Mouse (Mus musculus) embryonic stem cell, embryonic (primary cell): Measurements from ENCODE around the gene Cbx4.

Experiments used
- CTCF ChIA-PET, 4 experiments: fragments of 300-600 bp in 2 of 4; fragments of 350-600 bp in 2 of 4; sonication (Branson Sonifier 250); formaldehyde crosslinking; loops; one replicate each; lab custom pipeline; 2022; ENCODE audit warnings: inconsistent platforms in 2 of 4; lab: Charles Lee
- POLR2A ChIA-PET, 4 experiments: fragments of 300-600 bp in 2 of 4; fragments of 350-600 bp in 2 of 4; sonication (Branson Sonifier 250); formaldehyde crosslinking; loops; one replicate each; lab custom pipeline; 2022; ENCODE audit warnings: antibody characterized with exemption in 4 of 4, inconsistent platforms in 1 of 4; lab: Charles Lee

Cbx4 gene

DNA sequence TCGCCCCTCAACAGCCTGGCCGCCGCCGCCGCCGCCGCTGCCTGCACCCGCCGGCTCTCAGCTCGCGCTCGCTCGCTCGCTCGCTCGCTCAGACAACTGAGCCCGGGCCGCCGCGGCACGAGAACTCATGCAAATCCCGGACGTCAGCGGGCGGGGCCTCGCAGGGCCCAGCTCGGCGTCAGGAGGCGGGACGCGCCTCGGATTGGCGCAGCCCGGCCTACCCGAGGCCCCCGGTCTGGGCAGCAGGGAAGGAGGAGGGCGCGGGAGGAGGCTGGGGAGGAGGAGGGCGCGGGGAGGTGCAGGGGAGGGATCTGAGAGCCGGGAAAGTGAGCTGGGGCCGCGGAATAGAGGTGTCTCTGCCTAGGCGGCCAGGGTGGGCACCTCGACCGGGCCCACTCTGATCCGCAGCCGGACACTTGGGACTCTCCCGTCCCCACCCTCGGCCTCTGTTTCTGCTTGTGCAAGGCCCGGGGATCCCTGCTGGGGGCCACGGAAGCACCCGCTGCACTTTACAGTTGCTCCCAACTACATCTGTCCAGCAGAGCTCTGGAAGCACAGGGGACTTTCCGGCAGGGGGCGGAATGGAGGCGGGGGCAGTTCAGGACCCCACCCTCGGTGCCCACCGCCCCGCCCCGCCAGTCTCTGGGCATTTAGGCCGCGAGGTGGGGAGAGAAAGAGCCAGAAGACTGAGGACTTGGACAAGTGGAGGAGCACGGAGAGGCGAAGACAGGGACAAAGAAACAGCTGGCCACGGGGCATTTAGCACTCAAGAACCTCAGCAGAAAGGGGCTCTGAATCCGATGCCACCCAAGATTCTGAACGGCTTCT, at the start of gene Cbx4:
Gene Cbx4, minus strand, starts transcription at position 78 of the 828 bp plus-strand sequence.
- POLR2A ChIA-PET = interaction anchor here (0.6 to 10.0 kb wide), 56 partner anchors 12 to 1153 kb away, joined by 3 to 100 read pairs (median 4); partner anchors contain the start of genes Cbx8 (in 2 of the 4), Baiap2 (in 1 of the 4) and Usp36 (in 1 of the 4)

DNA sequence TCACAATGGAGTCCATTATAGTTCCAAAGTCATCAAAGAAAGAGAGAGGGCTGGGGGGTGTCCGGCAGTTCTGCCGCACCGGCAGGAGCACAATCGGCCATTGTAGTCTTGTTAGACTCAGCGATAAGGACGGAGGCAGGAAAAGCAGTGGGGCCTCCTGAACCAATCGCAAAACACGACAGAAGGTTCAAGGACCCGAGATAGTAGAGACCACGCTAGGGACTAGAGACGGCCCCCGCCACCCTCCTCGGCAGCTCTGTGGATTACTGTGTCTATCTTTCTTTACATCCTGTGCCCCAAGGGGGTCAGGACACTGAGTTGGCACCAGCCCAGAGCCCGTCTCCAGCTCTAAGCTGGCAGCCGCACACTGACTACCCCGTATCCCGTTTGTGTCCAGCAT, 48.6 kb upstream of the Cbx4 start:
- CTCF ChIA-PET = interaction anchor here in 1 of 4 experiments (0.7 kb wide), 1 partner anchor 707 kb away, joined by 3 read pairs; no protein-coding TSS in a partner anchor

More for the DNA sequence above, at the start of gene Cbx4:
- CTCF ChIA-PET = interaction anchor here (0.6 to 2.7 kb wide), 33 partner anchors 10 to 1065 kb away, joined by 3 to 15 read pairs (median 4); partner anchors contain the start of gene Slc38a10 (in 1 of the 4)

DNA sequence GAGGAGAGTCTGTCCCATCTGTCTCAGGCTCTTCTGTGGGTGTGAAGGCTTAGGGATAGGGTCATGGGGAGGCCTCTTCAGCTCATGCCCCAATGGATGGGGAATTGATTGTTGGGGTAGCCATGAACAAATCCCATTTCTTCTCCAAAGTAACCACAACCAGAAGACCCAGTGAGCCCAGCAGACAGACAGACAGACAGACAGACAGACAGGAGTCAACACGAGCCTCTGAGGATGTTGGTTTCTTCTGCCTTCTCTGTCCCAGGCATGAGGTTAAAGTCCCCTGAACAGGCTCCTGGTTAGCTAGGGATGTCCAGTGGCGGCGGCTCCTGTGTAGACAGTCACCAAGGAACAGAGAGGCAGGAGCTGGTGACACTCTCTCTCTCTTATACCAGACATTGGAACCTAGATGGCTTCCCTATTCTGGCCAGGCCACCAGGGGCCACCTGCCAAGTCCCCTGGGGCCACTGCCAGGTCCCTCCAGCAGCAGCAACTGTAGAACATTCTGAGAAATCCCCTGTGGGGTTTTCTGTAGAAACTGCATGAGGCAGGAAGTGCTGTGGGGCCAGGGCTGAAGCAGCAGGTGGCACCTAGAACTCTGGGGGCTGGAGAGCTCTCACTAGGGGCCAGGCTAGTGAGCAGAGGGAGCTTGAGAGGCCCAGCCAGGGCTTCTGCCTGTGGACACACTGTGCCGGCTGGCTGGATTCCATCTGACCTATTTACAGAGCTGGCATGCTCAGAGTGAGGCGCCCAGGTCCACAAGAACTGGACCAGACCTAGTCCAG, 47.6 kb upstream of the Cbx4 start:
- ChIA-PET POLR2A (interaction anchor here in 2 of 4 experiments (0.6 to 1.1 kb wide), 2 partner anchors 31 to 146 kb away, joined by 3 to 5 read pairs; no protein-coding TSS in a partner anchor), CTCF (interaction anchor here in 2 of 4 experiments (0.7 kb wide), 2 partner anchors 708 to 1209 kb away, joined by 3 read pairs; no protein-coding TSS in a partner anchor)

More for the DNA sequence above, 48.6 kb upstream of the Cbx4 start:
- POLR2A ChIA-PET = interaction anchor here in 1 of 4 experiments (1.1 kb wide), 1 partner anchor 32 kb away, joined by 3 read pairs; no protein-coding TSS in a partner anchor

DNA sequence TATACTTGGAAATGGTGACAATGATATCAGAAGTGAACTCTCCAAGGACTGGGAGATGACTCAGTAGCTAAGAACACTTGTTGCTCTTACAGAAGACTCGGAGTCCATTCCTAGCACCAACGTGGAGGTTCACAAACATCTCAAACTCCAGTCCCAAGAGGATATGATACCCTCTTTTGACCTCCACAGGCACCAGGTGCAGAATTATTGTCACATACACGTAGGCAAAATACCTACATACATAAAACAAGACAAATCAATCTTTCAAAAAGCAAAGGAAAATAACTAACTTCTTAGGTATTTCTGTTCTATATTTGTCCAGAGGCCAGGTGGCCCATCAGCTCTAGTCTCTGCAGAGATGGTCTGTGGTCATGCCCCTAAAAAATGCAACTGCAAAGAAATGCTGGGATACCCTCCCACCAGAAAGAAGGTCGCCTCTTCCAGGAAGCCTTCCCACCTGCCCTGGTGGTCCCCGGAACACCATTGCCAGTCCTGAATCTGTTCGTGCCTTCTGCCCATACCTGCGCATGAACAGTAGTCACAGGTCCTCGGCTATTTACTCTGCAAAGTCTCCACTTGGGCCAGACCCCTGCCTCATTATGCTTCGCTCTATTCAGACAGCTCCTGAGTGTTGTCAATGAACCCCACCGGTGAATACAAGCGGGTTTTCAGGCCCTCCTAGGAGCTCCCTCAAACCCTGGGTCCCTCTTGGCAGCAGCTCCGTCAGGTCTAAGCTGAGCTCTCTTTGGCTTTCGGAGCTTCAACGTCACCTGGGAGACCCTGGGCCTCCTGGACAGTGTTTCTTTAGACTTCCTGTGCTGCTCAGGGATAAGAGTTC, 46.4 kb upstream of the Cbx4 start:
- CTCF ChIA-PET = interaction anchor here in 1 of 4 experiments (0.6 to 0.9 kb wide), 2 partner anchors 9 to 25 kb away, joined by 3 read pairs; no protein-coding TSS in a partner anchor
- POLR2A ChIA-PET = interaction anchor here in 2 of 4 experiments (0.6 to 1.3 kb wide), 3 partner anchors 25 to 817 kb away, joined by 3 to 5 read pairs (median 4); no protein-coding TSS in a partner anchor

DNA sequence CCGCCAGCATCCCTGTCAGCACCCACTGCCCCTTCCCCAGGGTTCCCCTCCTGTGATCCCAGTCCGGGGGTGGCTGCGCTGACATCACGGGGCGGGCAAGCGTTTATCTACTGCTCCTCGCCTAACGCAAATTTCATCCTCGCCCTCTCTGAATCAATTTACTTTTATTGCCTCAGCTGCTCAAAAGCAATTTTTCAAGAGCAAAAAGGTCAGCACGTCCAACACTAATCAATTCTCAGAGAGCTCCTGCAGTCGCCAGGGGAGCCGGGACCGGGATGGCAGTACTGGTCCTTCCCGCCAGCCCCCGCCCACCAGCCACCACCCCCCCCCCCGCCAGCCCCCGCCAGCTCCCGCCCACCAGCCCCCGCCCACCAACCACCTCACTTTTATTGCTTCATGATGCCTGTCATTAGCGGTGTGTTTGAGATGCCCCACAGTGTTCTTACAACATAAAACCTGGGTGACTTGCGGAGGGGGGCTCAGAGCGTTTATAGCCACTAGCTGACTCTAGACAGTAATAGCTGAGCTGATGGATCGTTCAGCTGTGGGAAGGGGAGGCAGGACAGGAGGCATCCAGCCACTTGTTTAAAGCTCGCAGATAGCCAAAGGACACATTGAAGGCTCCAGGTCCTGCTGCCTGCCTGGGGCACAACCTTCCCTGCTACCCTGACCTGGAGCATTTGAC, 44.2 kb upstream of the Cbx4 start:
- ChIA-PET CTCF (interaction anchor here in 3 of 4 experiments (0.6 to 1.6 kb wide), 7 partner anchors 10 to 169 kb away, joined by 3 to 5 read pairs (median 4); no protein-coding TSS in a partner anchor), POLR2A (interaction anchor here in 2 of 4 experiments (0.6 to 1.8 kb wide), 5 partner anchors 10 to 597 kb away, joined by 3 to 7 read pairs (median 3); no protein-coding TSS in a partner anchor)

DNA sequence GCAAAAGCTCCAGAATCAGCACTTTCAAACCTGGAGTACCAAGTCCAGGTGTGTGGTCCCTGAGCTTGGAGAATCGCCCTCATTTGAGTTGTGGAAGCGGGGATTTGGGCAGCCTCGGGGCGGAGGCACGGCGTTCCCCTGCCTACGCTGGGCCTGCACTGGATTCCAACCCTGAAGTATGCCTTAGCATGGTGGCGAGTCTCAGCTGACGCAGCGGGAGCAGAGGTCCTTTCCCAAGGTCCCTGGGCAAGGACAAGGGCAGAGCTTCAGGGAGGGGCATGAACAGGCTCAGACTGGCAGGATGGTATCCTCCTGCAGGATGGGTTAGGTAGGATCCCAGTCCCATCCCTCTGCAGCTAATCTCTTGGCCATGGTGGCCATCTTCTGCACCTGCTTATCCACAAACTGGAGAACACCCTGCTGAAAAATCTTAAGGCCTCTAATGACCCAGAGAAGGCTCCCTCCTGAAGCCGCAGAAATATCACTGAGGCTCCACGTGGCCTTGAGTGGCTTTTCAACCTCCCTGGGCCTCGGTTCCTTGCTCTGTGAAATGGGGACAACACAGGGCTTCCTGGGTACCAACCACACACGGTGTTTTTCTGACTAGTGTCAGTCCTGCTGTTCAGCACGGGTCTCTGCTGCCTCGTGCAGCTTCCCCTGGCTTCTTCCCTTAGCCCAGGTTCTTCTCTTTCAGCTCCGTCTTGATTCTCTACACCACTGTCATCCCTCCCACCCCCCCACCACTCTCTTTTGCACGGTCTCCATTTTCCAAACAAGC, 43.4 kb upstream of the Cbx4 start:
- ChIA-PET POLR2A (interaction anchor here in 3 of 4 experiments (0.6 to 1.8 kb wide), 15 partner anchors 11 to 792 kb away, joined by 3 to 7 read pairs (median 3); no protein-coding TSS in a partner anchor), CTCF (interaction anchor here in 3 of 4 experiments (0.7 to 2.2 kb wide), 11 partner anchors 12 to 169 kb away, joined by 3 to 5 read pairs (median 4); no protein-coding TSS in a partner anchor)

DNA sequence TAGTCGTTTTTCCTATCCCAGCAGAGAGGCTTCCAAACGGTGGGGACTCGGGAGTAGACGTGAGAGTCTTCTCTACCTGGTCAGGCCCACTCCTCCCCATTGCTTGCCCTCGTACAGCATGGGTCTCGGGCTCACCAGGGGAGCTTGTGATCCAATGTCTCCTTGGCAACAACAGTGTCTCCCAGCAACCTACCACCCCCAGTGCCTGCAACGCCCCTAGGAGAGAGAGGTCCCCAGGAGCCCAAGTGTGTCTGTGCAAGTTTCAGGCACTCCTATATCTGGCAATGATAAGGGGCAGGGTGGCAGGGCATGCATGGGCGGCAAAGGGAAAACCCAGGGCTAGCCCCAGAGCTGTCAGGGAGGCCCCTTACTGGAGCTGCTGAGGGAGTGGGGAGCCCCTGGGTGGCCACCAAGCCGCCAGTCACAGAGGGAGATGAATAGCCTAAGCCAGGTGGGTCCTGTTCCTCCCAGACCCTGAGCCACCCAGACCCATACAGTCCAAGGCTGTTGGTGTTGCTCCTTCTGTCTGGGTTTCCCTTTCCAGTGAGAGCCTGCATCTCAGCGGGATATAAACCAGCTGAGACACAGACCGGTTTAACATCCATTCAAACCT, 42.8 kb upstream of the Cbx4 start:
- ChIA-PET CTCF (interaction anchor here in 3 of 4 experiments (0.7 to 2.2 kb wide), 9 partner anchors 17 to 120 kb away, joined by 3 to 5 read pairs (median 4); no protein-coding TSS in a partner anchor), POLR2A (interaction anchor here in 3 of 4 experiments (0.7 to 1.6 kb wide), 12 partner anchors 15 to 111 kb away, joined by 3 to 4 read pairs (median 3); no protein-coding TSS in a partner anchor)

DNA sequence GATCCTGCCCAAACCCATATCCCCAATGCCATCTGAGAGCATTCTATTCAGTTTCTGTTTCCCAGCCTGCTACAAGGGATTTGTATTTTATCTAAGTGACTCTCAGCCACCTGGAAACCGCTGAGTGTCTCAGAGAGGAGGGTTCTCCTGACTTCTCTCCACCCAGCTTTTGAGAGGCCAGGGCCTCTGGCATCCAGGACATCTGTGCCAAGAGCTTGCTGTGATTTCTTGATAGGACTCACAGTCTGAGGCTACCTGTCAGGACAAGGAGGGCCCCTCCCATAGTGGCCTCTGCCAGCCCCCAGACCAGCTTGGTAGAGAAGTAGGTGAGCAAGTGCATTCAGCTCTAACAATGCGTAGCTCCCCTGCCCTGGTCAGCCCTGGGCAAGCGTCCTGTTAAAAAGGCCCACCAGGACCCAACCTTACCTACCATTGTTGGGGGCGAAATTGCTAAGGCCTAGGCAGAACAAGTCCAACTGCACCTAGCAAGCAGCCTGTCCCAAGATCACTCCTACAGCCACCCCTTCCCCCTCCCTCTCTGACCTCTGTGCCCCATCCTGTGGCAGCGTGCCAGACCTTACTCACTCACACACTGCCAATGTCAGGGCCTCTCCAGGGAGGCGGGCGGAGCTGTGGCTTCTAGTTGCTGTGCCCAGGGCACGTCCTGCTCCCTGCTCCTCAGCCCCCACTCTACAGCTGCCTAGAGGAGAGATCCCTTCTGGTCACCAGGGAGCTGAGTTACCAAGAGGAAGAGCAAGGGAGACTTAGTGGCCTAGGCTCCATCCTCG, 41.9 kb upstream of the Cbx4 start:
- CTCF ChIA-PET = interaction anchor here in 3 of 4 experiments (1.0 to 2.2 kb wide), 5 partner anchors 16 to 73 kb away, joined by 3 to 5 read pairs (median 4); no protein-coding TSS in a partner anchor

DNA sequence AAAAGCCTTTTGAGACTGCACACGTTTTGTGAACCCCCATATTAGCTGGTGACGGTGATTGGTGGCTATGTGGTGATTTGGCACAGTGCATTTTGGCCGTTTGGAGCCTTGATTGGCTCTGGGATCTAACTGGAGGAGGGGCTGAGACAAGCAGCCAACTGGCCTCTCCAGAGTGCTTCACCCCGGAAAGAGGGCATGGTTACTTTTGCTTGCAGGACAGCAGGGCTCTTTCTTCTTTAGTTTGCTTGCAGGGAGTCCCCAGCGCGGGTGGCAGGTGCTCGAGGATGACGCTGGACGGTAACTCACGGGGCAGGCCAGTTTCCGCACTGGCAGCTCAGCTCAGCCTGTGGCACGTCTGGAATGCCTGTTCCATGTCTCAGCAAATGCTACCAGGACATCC, 41.1 kb upstream of the Cbx4 start:
- ChIA-PET CTCF (interaction anchor here in 2 of 4 experiments (1.4 to 2.2 kb wide), 3 partner anchors 15 to 64 kb away, joined by 3 to 5 read pairs (median 4); no protein-coding TSS in a partner anchor), POLR2A (interaction anchor here in 1 of 4 experiments (1.1 kb wide), 1 partner anchor 31 kb away, joined by 3 read pairs; no protein-coding TSS in a partner anchor)

More for the DNA sequence above, 41.9 kb upstream of the Cbx4 start:
- POLR2A ChIA-PET = interaction anchor here in 3 of 4 experiments (0.8 to 1.6 kb wide), 4 partner anchors 18 to 56 kb away, joined by 3 to 4 read pairs (median 3); no protein-coding TSS in a partner anchor

DNA sequence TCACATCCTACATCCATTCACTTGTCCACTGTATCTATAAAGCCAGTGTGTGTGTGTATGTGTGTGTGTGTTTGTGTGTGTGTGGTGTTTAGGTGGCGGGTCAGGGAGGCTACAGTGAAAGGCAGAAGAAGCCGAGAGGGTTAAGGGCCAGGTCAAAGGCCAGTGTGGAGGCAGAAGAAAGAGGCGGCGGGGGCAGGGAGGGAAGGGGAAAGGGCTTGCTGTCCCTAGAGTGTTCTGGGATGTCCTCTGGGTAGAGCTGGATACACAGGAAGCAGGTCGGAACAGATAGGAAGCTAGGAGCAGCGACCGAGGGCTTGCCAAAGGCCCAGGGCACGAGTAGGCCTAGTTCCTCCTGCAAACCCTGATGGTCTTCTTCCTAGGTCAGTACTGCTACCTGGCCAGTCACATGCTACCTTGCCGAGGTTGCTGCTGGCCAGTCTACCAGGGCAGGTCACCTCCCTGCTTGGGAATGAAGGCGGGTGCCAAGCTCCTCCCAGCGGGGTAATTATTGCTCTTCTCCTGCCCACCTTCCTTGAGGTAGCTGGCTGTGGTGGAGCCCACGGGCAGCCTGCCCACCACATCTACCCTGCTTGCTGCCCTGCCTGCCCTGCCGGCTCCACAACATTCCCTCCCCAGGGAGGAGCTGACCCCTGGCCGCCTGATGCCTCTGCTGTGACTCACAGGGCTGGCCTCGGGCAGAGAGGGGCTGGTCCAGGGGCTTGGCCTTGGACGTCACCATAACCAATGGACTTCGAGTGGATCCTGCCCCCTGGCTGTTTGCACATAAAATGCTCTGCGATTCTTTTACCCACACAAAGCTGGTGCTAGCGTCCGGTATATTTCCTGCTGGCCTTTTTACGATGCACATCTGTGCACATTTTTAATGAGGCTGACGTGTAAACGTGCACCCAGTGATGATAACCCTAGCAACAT, 40.2 kb upstream of the Cbx4 start:
- ChIA-PET CTCF (no interaction called here), POLR2A (interaction anchor here in 1 of 4 experiments (1.1 kb wide), 1 partner anchor 32 kb away, joined by 3 read pairs; no protein-coding TSS in a partner anchor)

DNA sequence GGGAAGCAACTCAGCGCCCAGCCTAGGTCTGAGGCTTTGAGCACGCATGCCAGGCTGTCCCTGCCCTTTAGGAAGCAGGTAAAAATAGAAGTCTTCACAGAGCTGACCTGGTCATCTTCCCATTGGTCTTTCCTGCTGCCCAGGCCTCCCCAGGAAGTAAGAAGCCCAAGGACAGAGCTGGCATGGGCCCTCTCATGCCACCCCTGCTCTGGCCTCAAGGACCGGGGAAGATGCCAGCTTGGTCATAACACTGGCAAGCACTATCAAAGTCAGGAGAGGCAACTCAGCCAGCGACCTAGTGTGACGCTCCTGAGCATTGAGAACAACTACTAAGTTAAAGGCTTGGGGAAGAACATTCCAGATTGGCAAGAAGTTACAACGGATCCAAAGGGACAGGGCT, 38.5 kb upstream of the Cbx4 start:
- CTCF ChIA-PET = no interaction called here
- POLR2A ChIA-PET = interaction anchor here in 1 of 4 experiments (0.5 kb wide), 1 partner anchor 279 kb away, joined by 3 read pairs; no protein-coding TSS in a partner anchor

DNA sequence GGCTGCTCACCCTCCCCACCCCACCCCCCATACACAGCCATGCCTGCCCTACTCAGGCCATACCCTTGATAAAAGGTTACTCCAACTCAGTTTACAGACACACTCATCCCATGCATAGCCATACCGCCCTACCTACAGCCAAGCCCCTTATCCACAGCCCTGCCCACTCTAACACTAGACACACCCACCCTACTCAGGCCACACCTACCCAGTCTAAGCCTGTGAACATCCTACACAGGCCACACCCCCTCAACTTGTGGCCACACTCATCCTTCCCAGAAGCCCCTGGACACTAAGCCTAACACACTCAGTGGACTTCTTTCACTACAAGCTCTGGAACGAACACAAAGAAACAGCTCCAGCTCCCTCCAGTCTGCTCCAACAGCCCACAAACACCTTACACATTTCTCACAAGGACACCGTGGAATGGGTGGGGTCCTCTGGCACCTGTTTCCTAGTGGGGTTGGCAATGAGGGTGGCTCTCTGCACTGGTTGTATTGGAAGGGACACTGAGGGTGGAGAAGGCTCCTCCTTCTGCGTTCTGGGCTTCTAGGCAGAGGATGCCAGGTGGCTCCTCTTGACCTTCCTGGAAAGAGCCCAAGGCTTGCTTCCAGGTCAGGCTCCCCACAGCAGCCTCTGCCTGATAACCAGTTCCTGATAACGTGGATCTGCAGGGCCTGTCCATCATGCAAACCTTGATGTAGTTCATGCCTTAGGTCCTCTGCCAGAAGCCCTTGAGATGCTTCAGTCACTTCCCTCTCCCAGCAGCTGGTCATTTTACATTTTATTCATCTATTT, 37.7 kb upstream of the Cbx4 start:
- POLR2A ChIA-PET = interaction anchor here in 2 of 4 experiments (0.5 to 0.6 kb wide), 2 partner anchors 114 to 279 kb away, joined by 3 read pairs; no protein-coding TSS in a partner anchor
- CTCF ChIA-PET = interaction anchor here in 1 of 4 experiments (0.6 to 1.5 kb wide), 3 partner anchors 9 to 318 kb away, joined by 3 to 4 read pairs (median 3); no protein-coding TSS in a partner anchor
